Mouse (Mus musculus): ENCODE data around the gene Pltp. TPM values are rescaled to one million over a fixed set of nuclear protein-coding genes. Genes with fewer than 3 reads are reported as not detected.
"Not testable (repeated sequence)": the region's sequence is repeated elsewhere in the genome, so short reads cannot be mapped to it uniquely, and the experiment has no call there.

The Pltp gene
- total RNA-seq, 2 experiments from 2014 or later, result 67.4 to 86.9 TPM

GRCm38 (mm10) chr2:164804533-164805331, 52.8 kb downstream of the Pltp start, which contains the start of the genes Acot8 and Zswim3:
Acot8 (minus strand) TSS chr2:164804882.
Zswim3 (plus strand) TSS chr2:164805098.
- TF ChIP-seq CTCF (conservative IDR thresholded peaks at IDR 0.05), result no peak

GRCm38 (mm10) chr2:164803921-164804313, 53.6 kb downstream of the Pltp start:
- TF ChIP-seq CTCF (conservative IDR thresholded peaks at IDR 0.05), result no peak
- H3K27ac ChIP-seq, result no peak overlapping the region; the same call in 1 of the 2 replicates
- no peak for DNase-seq (ENCODE audit: low spot score in 2 of 2)
- H3K4me3 ChIP-seq, result peak overlapping the region; percentile 100

More at GRCm38 (mm10) chr2:164804533-164805331, 52.8 kb downstream of the Pltp start, which contains the start of the genes Acot8 and Zswim3:
- H3K27ac ChIP-seq, result peak within 1 kb of the TSS; percentile 91
- peak within 1 kb of the TSS; percentile 100 for H3K4me3 ChIP-seq
- peak; percentile 98 for DNase-seq (ENCODE audit: low spot score in 2 of 2)

DNA sequence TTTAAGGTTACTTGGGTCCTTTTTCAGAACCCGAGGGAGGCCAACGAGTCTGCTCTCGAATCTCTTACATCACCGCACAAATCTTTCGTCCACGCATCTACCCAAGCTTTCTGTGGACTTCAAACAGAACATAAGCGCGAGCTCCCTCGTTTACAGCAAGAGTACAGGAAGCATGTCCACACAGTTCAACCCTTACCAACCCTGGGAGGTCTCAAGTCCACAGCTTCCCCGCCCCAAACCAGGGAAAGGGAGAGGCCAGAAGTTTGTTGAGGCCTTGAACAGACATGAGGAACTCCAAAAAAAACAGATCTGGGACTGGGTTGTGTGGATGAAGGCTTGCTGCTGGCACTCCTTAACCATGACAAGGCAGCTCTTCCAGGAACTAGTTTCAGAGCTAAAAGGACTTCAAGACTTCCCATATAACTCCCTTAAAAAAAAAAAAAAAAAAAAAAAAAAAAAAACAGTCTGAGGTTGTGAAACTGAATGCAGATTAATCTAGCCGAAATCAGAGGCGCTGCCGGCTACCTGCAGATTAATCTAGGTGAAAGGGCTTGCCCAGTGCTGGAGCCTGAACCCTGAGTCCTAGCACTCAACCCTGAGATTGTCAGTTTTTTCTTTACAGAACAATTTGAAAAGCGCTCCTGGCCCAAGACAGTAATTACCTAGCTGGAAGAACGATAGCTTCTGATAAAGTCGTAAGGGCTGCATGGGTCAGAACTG, 54.1 kb downstream of the Pltp start:
- no peak for TF ChIP-seq CTCF (conservative IDR thresholded peaks at IDR 0.05)
- H3K27ac ChIP-seq, result no peak overlapping the region
- DNase-seq (ENCODE audit: low spot score in 2 of 2), result no peak
- peak overlapping the region; percentile 100 for H3K4me3 ChIP-seq

DNA sequence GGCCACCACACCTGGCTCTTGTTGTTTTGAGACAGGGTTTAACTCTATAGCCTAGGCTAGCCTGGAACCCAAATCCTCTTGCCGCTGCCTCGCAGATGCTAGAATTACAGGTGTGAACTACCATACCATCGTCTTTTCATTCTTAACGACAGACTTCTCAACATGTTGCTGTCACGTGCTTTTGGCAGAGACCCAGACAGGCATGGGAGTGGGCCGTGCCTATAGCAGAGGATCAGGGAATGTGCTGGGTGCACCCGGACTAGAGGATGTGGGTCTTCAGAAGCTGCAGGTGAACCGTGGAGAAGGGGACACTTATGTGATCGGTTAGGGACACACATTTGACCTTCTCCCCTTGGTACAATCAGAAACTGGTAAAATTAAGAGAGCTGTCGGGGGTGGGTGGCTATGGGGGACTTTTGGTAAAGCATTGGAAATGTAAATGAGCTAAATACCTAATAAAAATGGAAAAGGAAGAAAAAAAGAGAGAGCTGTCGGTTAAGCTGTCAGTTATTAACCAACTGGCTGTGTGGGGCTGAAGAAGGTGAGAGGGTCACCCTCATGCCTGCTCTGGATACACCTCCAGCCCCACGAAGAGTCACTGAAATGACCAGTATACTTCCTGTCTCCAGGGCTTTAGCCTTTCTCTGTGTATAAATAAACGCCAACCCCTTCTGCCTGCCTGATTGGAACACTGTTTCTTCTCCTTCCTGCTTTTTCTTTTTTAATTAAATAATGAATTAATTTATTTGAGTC, 57.1 kb downstream of the Pltp start:
- Histone ChIP-seq H3K4me3 (no peak overlapping the region), H3K27ac (no peak overlapping the region)
- TF ChIP-seq CTCF (conservative IDR thresholded peaks at IDR 0.05), result no peak
- DNase-seq (ENCODE audit: low spot score in 2 of 2), result no peak

- not testable (repeated sequence) for H3K4me3 ChIP-seq; DNase-seq (ENCODE audit: low spot score in 2 of 2); H3K27ac ChIP-seq
- peak; percentile 71 for TF ChIP-seq CTCF (conservative IDR thresholded peaks at IDR 0.05)
These were observed 59.0 kb downstream of the Pltp start for GRCm38 (mm10) chr2:164798554-164798953.

- Histone ChIP-seq H3K27ac (no peak overlapping the region), H3K4me3 (no peak overlapping the region)
- no peak for DNase-seq (ENCODE audit: low spot score in 2 of 2)
- TF ChIP-seq CTCF (conservative IDR thresholded peaks at IDR 0.05), result no peak
These were observed 61.6 kb downstream of the Pltp start for GRCm38 (mm10) chr2:164795868-164796267.

GRCm38 (mm10) chr2:164794293-164794692, 63.2 kb downstream of the Pltp start:
- peak; percentile 90 for TF ChIP-seq CTCF (conservative IDR thresholded peaks at IDR 0.05)
- peak; percentile 87 to 89 for DNase-seq (ENCODE audit: low spot score in 2 of 2)
- Histone ChIP-seq H3K4me3 (no peak overlapping the region), H3K27ac (peak overlapping the region; percentile 53)

DNA sequence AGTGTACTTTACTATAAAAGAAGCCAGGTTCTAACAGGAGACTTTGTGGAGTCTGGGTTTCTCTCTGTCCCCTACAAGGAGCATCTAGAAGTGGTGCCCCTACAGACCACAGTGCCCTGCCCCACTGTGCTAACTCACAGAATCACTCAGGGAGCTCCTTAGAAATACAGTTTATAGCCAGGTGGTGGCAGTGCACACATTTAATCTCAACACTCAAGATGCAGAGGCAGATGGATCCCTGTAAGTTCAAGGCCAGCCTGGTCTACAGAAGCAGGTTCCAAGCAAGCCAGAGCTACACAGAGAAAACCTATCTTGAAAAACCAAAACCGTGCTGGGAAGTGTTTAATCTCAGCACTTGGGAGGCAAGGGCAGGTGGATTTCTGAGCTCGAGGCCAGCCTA, 63.7 kb downstream of the Pltp start:
- no peak for TF ChIP-seq CTCF (conservative IDR thresholded peaks at IDR 0.05)
- Histone ChIP-seq H3K4me3 (no peak overlapping the region), H3K27ac (peak overlapping the region; percentile 53)
- no peak for DNase-seq (ENCODE audit: low spot score in 2 of 2)

- peak in 1 of 2 experiments; percentile 63 for DNase-seq (ENCODE audit: low spot score in 2 of 2)
- Histone ChIP-seq H3K4me3 (no peak overlapping the region), H3K27ac (peak overlapping the region; percentile 53; the same call in 1 of the 2 replicates)
- peak; percentile 83 for TF ChIP-seq CTCF (conservative IDR thresholded peaks at IDR 0.05)
These were observed 64.3 kb downstream of the Pltp start for GRCm38 (mm10) chr2:164793236-164793635.

DNA sequence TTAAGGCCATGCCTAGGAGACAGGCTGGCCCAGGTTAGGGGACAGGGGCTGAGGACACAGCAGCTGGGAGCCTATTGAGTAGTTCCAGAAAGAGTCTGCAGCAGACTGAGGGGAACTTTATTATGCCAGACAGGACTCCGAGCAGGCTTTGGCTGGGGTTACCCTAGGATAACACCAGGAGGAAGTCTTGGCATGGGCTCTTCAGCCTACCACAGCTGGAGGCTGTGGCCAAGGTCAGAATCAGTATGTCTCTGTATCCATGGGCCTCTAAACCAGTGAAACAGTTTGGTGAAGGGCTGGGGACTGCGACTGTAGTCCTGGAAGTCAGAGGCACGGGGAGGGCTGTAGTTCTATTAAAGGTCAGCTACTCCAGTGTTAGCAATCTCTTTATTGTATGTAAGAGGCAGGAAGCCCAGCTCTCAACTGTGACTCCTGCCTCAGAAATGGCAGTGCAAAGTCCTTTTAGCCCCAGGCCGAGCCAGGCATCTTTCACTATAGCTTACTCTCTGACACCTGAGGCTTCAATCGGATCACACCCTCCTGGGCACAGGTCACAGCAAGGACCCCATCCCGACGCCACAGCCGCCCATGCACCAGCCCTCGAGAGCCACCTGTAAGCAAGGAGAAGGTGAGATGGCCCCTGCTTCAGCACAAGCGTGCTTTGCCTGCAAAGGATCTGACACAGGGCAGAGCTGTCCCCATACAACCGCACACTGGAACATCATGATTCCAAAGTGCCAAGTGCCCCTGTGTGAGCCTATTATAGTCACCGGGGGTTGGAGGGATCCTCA, 64.9 kb downstream of the Pltp start:
- H3K4me3 ChIP-seq, result no peak overlapping the region
- DNase-seq (ENCODE audit: low spot score in 2 of 2), result no peak
- no peak overlapping the region for H3K27ac ChIP-seq
- no peak for TF ChIP-seq CTCF (conservative IDR thresholded peaks at IDR 0.05)

DNA sequence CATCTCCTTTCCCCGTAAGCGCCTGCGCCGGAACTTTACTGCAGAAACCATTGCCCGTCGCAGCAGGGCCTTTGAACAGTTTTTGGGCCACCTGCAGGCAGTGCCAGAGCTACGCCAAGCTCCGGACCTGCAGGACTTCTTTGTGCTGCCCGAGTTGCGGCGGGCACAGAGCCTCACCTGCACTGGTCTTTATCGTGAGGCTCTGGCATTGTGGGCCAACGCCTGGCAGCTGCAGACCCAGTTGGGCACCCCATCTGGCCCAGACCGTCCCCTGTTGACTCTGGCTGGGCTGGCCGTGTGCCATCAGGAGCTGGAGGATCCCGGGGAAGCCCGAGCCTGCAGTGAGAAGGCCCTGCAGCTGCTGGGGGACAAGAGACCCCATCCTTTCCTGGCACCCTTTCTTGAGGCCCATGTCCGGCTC, 65.7 kb downstream of the Pltp start:
- no peak overlapping the region for H3K27ac ChIP-seq
- no peak overlapping the region for H3K4me3 ChIP-seq
- no peak for DNase-seq (ENCODE audit: low spot score in 2 of 2)
- TF ChIP-seq CTCF (conservative IDR thresholded peaks at IDR 0.05), result no peak

GRCm38 (mm10) chr2:164790451-164790850, 67.1 kb downstream of the Pltp start:
- Histone ChIP-seq H3K27ac (no peak overlapping the region), H3K4me3 (no peak overlapping the region)
- DNase-seq (ENCODE audit: low spot score in 2 of 2), result no peak
- TF ChIP-seq CTCF (conservative IDR thresholded peaks at IDR 0.05), result no peak

Other genes with a start within 250 kb of the Pltp start
- not detected for gene Wfdc6b, start 244.2 kb downstream of the Pltp start, total RNA-seq (2021)
- gene Wfdc8, start 244.1 kb downstream of the Pltp start, total RNA-seq (2021), result not detected
- not detected for gene Wfdc16, start 218.9 kb downstream of the Pltp start, total RNA-seq (2021)
- gene Wfdc10, start 201.7 kb downstream of the Pltp start, total RNA-seq (2021), result not detected
- not detected for gene Wfdc9, start 201.1 kb downstream of the Pltp start, total RNA-seq (2021)
- not detected for gene Wfdc11, start 183.6 kb downstream of the Pltp start, total RNA-seq (2021)
- gene Wfdc13, start 172.6 kb downstream of the Pltp start, total RNA-seq (2021), result not detected
- not detected for gene Spint4, start 159.2 kb downstream of the Pltp start, total RNA-seq (2021)
- gene Spint5, start 142.4 kb downstream of the Pltp start, total RNA-seq (2021), result not detected
- 1 to 10 TPM in 1 of 2 experiments, under 1 TPM in 1; 0.64 to 1.3 TPM for gene Wfdc3, start 111.8 kb downstream of the Pltp start, total RNA-seq (2021)
- gene Dnttip1, start 111.7 kb downstream of the Pltp start, total RNA-seq (2021), result 10 to 100 TPM; 40.4 to 41.2 TPM
- 1 to 10 TPM in 1 of 2 experiments, under 1 TPM in 1; 0.76 to 1.6 TPM for gene Ube2c, start 87.8 kb downstream of the Pltp start, total RNA-seq (2021)
- not detected for gene Tnnc2, start 77.7 kb downstream of the Pltp start, total RNA-seq (2021)
- gene Snx21, start 71.9 kb downstream of the Pltp start, total RNA-seq (2021), result 10 to 100 TPM; 39.8 TPM
- gene Acot8, start 52.8 kb downstream of the Pltp start, total RNA-seq (2021), result 10 to 100 TPM; 25.8 to 32.2 TPM
- 1 to 10 TPM; 7.2 to 8.9 TPM for gene Zswim3, start 52.6 kb downstream of the Pltp start, total RNA-seq (2021)
- 10 to 100 TPM; 23.6 to 25.2 TPM for gene Zswim1, start 35.0 kb downstream of the Pltp start, total RNA-seq (2021)
- gene Spata25, start 29.2 kb downstream of the Pltp start, total RNA-seq (2021), result under 1 TPM; 0.47 to 0.79 TPM
- gene Ctsa, start 24.8 kb downstream of the Pltp start, total RNA-seq (2021), result 100 to 1,000 TPM; 103 to 108 TPM
- gene Neurl2, start 24.3 kb downstream of the Pltp start, total RNA-seq (2021), result 1 to 10 TPM; 2.8 to 3.6 TPM
- 10 to 100 TPM; 45.9 to 49.6 TPM for gene Pcif1, start 21.6 kb upstream of the Pltp start, total RNA-seq (2021)
- 10 to 100 TPM; 29.0 to 30.9 TPM for gene Zfp335, start 54.0 kb upstream of the Pltp start, total RNA-seq (2021)
- gene Mmp9, start 83.1 kb upstream of the Pltp start, total RNA-seq (2021), result 1 to 10 TPM; 1.4 to 2.2 TPM
- gene Slc12a5, start 103.1 kb upstream of the Pltp start, total RNA-seq (2021), result 100 to 1,000 TPM; 406 to 409 TPM
- gene Ncoa5, start 177.2 kb upstream of the Pltp start, total RNA-seq (2021), result 10 to 100 TPM; 57.8 to 63.8 TPM
- gene Cd40, start 197.9 kb upstream of the Pltp start, total RNA-seq (2021), result under 1 TPM; 0.33 to 0.91 TPM
- gene 1700025C18Rik, start 233.0 kb upstream of the Pltp start, total RNA-seq (2021), result not detected